Mouse (Mus musculus): ENCODE measurements around the gene Smg9. TPM values are rescaled to one million over a fixed set of nuclear protein-coding genes. Genes with fewer than 3 reads are reported as not detected.

Gene Smg9
- total RNA-seq, 2 experiments from 2014 or later: 34.1 to 39.1 TPM

GRCm38 (mm10) chr7:24429413-24430112 lies 30.1 kb downstream of the Smg9 start:
- intact Hi-C loops (cut with DNase I): no loop called here
- DNase-seq (ENCODE audit: extremely low spot score in 1 of 2, low spot score in 2 of 2): peak; percentile 80 to 89

DNA sequence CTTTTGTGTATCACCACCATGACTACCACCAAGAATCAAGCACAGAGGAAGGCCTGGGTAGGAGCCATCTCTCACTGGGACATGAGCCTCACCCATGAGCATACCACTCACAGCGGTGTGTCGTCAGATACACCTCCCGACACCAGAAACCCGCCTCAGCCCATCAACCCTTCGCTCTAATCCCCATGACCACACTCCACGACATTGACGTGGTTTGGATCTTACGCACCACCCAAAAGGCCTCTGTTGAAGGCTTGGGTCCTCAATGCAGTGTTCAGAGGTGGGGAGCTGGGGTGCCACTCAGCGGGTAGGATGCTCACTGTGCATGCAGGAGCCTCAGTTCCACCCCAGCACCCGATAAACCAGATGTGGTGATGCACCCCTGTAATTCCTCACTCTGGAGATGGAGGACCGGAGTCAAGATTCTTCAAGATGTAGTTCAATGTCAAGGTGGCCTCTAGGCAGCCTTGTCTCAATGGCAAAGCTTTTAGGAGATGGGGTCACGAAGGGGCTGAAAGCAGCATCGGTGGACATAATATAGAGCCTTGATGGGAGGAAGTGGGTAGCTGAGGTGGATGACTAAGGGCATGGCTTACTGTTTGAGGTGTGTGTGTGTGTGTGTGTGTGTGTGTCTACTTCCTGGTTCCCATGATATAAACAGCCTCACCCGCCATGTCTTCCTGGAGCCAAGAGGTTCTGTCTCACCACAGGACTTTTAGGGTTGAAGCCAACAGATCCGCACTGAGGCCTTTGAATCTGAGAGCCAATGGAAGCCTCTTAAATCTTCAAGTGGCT lies 31.3 kb downstream of the Smg9 start:
- no peak for DNase-seq (ENCODE audit: extremely low spot score in 1 of 2, low spot score in 2 of 2)
- intact Hi-C loops (cut with DNase I): no loop called here

GRCm38 (mm10) chr7:24431713-24432112 lies 32.3 kb downstream of the Smg9 start:
- DNase-seq (ENCODE audit: extremely low spot score in 1 of 2, low spot score in 2 of 2): no peak

DNA sequence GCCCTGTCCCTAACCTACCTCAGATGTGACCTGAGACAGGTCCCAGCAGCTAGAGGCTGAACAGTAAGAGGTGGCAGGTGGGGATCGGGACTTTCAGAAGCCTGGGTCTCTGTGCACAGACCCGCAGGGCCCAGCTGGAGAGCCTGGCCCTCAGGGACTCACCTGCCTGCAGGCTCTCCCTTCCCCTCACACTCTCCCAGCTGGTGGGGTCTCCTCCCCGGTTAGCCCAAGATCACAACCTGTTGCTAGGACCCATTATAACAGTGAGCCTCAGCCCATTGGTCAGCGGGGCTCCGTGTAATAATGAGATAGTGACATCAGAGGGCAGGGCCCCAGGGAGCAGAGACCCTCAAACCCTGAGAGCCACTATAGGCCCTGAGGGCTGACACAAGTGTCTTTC lies 35.9 kb downstream of the Smg9 start:
- intact Hi-C loops (cut with DNase I): no loop called here
- no peak for DNase-seq (ENCODE audit: extremely low spot score in 1 of 2, low spot score in 2 of 2)

More at GRCm38 (mm10) chr7:24431713-24432112, 32.3 kb downstream of the Smg9 start:
- intact Hi-C loops (cut with DNase I): no loop called here

DNA sequence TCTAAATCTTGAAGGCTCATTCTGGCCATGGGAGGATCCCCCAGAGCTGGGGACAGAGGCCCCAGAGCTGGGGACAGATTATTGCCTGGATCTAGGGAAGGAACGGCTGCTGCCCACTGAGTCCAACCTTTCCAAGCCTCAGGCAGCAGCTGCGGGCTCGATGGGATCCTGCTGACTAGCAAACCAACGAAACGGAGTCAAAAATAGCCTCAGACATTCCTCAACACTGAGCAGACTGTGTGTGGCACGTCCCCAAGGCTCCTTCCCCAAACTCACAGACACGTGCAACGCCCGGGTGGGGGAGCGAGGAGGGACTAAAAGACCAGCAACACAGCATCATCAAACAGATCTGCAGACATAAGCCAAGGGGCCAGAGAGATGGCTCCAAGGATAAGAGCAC lies 38.6 kb downstream of the Smg9 start:
- intact Hi-C loops (cut with DNase I): no loop called here
- DNase-seq (ENCODE audit: extremely low spot score in 1 of 2, low spot score in 2 of 2): peak; percentile 76 to 87

GRCm38 (mm10) chr7:24439191-24439590 lies 39.8 kb downstream of the Smg9 start:
- DNase-seq (ENCODE audit: extremely low spot score in 1 of 2, low spot score in 2 of 2): no peak
- intact Hi-C loops (cut with DNase I): no loop called here

DNA sequence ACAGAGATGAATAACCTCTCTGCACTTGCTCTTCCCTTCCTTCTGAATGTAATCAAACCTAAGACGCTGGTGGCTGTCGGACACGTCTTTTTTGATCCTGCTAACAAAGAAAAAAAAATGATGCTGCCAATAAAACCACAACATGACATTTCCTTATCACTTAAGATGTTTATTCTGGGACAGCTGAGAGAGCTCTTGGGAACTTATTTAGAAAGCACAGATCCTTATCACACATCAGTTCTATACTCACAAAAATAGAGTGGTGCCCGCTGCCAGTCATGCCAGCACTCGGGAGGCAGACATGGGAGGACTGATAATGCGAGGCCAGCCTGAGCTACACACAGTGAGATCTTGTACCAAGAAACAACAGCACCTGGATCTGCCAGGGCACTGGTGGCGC lies 40.5 kb downstream of the Smg9 start:
- intact Hi-C loops (cut with DNase I): loop anchor here (5.0 kb wide), 1 partner anchor 42 kb away; the partner anchor contains the start of gene Cadm4
- DNase-seq (ENCODE audit: extremely low spot score in 1 of 2, low spot score in 2 of 2): no peak

GRCm38 (mm10) chr7:24441785-24442184 lies 42.4 kb downstream of the Smg9 start:
- intact Hi-C loops (cut with DNase I): loop anchor here (5.0 kb wide), 1 partner anchor 41 kb away; the partner anchor contains the start of gene Cadm4
- peak in 1 of 2 experiments; percentile 73 for DNase-seq (ENCODE audit: extremely low spot score in 1 of 2, low spot score in 2 of 2)

DNA sequence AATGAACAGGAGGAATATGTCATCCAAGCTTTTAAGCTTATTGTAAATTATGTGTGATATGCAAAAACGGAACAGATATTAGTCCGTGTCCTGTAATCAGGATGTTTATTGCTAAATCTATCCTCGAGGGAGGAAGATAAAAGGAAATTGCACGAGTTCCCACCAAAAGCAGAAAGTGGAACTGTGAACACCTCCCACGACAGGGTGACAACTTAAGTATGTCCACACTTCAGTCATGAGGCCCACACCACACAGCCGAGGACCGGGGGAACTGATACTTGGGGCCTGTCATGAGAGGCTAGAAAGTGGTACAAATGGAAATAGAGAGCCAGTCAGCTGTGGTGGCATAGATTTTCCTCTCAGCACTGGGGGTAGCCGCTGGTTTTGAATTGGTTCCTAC lies 42.9 kb downstream of the Smg9 start:
- intact Hi-C loops (cut with DNase I): loop anchor here (5.0 kb wide), 1 partner anchor 40 kb away; the partner anchor contains the start of gene Cadm4
- no peak for DNase-seq (ENCODE audit: extremely low spot score in 1 of 2, low spot score in 2 of 2)

GRCm38 (mm10) chr7:24445266-24445926 lies 46.0 kb downstream of the Smg9 start:
- intact Hi-C loops (cut with DNase I): loop anchor here (5.0 kb wide), 1 partner anchor 52 kb away; no protein-coding TSS in a partner anchor
- no peak for DNase-seq (ENCODE audit: extremely low spot score in 1 of 2, low spot score in 2 of 2)

- intact Hi-C loops (cut with DNase I): loop anchor here (5.0 kb wide), 1 partner anchor 50 kb away; no protein-coding TSS in a partner anchor
- no peak for DNase-seq (ENCODE audit: extremely low spot score in 1 of 2, low spot score in 2 of 2)
These were observed 47.4 kb downstream of the Smg9 start for GRCm38 (mm10) chr7:24446697-24447340.

DNA sequence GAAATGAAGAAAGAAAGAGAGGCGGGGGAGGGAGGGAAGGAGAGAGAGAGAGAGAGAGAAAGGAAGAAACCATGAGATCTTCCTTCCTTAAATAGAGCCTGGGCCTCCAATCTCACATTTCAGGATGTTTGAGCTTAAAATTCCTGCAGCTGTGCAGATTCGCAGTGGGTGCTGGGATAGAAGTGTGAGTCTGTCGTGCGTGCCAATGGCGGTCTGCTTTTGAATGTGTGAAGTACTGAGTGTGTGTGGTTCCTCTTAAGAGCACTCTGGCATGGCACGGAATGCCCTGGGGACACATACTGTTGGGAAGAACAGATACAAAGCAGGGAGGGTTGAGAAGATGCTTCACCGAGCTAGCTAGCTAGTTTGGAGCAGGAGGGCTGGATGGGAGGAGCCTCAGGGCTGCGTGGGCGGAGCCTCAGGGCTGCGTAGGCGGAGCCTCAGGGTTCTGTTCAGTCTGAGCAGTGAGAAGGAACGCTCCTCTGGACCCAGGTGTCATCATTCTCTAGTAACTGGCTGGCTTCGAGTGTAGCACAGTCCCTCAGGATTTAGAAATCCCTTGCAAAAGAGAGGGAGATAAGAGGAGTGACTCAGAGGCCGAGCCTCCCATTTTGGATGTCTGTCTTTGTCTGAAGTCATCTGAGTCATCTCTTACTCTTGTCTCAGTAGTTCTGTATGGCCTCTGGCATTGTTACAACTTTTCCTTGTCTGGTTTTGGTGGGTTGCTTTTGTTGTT lies 49.5 kb downstream of the Smg9 start:
- intact Hi-C loops (cut with DNase I): loop anchor here (5.0 kb wide), 1 partner anchor 48 kb away; no protein-coding TSS in a partner anchor
- no peak for DNase-seq (ENCODE audit: extremely low spot score in 1 of 2, low spot score in 2 of 2)

DNA sequence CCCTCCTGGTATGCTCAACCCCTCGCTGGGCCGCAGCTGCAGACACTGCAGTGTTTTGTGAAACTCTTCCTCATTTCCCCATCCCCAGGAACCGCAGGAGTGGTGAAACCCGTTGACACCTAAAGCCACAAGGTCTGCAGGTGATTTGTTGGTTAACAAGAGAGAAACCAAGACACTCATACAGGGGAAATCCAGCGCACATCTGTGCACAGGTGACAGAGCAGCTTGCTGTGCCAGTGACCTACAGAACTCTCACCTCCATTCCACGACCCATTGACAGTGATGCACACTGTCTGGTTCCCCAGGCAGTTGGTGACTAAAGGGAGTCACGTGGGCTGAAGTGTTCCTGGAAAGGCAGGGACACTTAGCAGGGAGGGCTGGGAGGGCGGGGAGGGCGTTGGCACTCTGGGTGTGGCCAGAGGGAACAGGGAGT lies 51.2 kb downstream of the Smg9 start:
- no peak for DNase-seq (ENCODE audit: extremely low spot score in 1 of 2, low spot score in 2 of 2)
- intact Hi-C loops (cut with DNase I): loop anchor here (10.0 kb wide), 1 partner anchor 214 kb away; no protein-coding TSS in a partner anchor

DNA sequence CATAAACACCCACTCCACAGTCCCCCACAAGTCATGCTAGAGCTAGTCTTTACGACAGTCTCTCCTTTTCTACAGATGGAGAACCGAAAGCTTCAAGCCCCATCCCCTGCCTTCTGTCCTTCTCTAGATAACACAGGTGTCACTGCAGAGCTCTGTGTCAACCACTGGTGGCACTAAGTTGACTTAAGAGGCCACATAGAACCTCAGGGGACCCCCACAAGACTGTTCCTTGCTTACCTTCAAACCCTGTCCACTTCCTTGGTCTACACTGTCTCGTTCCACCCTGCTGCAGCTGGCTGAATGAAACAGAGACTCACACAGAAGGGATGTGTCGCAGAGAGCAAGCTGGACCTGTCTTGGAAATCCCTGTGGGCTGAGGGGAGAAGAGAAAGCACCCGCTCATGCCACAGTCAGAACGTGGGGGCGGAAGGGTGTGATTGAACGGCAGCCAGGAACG lies 52.5 kb downstream of the Smg9 start, which contains the start of gene Irgc1:
TSS of gene Irgc1 (minus strand) at position 443 of the 457 bp plus-strand sequence.
- DNase-seq (ENCODE audit: extremely low spot score in 1 of 2, low spot score in 2 of 2): no peak
- intact Hi-C loops (cut with DNase I): loop anchor here (10.0 kb wide), 1 partner anchor 213 kb away; no protein-coding TSS in a partner anchor

- DNase-seq (ENCODE audit: extremely low spot score in 1 of 2, low spot score in 2 of 2): no peak
- intact Hi-C loops (cut with DNase I): loop anchor here (10.0 kb wide), 1 partner anchor 211 kb away; no protein-coding TSS in a partner anchor
These were observed 54.8 kb downstream of the Smg9 start for GRCm38 (mm10) chr7:24454199-24454598.

- intact Hi-C loops (cut with DNase I): loop anchor here (10.0 kb wide), 1 partner anchor 209 kb away; no protein-coding TSS in a partner anchor
- no peak for DNase-seq (ENCODE audit: extremely low spot score in 1 of 2, low spot score in 2 of 2)
These were observed 56.3 kb downstream of the Smg9 start for GRCm38 (mm10) chr7:24455726-24456125.

- DNase-seq (ENCODE audit: extremely low spot score in 1 of 2, low spot score in 2 of 2): no peak
- intact Hi-C loops (cut with DNase I): loop anchor here (10.0 kb wide), 1 partner anchor 207 kb away; no protein-coding TSS in a partner anchor
These were observed 58.4 kb downstream of the Smg9 start for GRCm38 (mm10) chr7:24457726-24458370.
